Mouse (Mus musculus): Measurements from ENCODE around the gene Zfp992. TPM values are rescaled to one million over a fixed set of nuclear protein-coding genes. Genes with fewer than 3 reads are reported as not detected.
"Not testable (repeated sequence)": the region's sequence is repeated elsewhere in the genome, so short reads cannot be mapped to it uniquely, and the experiment has no call there.

The Zfp992 gene
- polyA plus RNA-seq, 1 experiment from 2014 or later: 3.3 TPM

- not testable (repeated sequence) for H3K27me3 ChIP-seq, H3K36me3 ChIP-seq, H3K4me3 ChIP-seq, H3K9ac ChIP-seq, H3K4me2 ChIP-seq, H3K27ac ChIP-seq, H3K4me1 ChIP-seq
- ATAC-seq (ENCODE audit: insufficient number of reproducible peaks, low FRiP score, low TSS enrichment, low read depth): peak; percentile 66; the same call in 1 of the 2 replicates
- H3K9me3 ChIP-seq: peaks cover 43% of the 10 kb centered on the region
- 77% methylated on average over 9 of the region's 9 CpGs for WGBS
Measured at GRCm38 (mm10) chr4:146497695-146498275, 49.0 kb downstream of the Zfp992 start.

GRCm38 (mm10) chr4:146501727-146502126 lies 52.9 kb downstream of the Zfp992 start, which contains the start of gene Zfp981:
Gene Zfp981 (plus strand): TSS chr4:146502027.
- not testable (repeated sequence) for H3K27me3 ChIP-seq; H3K36me3 ChIP-seq; H3K9ac ChIP-seq; ATAC-seq (ENCODE audit: insufficient number of reproducible peaks, low FRiP score, low TSS enrichment, low read depth); H3K4me2 ChIP-seq; H3K27ac ChIP-seq; H3K4me1 ChIP-seq; H3K4me3 ChIP-seq
- peaks cover 21% of the 10 kb centered on the region for H3K9me3 ChIP-seq
- 86% methylated on average over 4 of the region's 4 CpGs for WGBS

GRCm38 (mm10) chr4:146509029-146509428 lies 60.2 kb downstream of the Zfp992 start:
- not testable (repeated sequence) for H3K27me3 ChIP-seq; H3K9ac ChIP-seq; H3K27ac ChIP-seq; ATAC-seq (ENCODE audit: insufficient number of reproducible peaks, low FRiP score, low TSS enrichment, low read depth); H3K4me2 ChIP-seq; H3K36me3 ChIP-seq; H3K4me1 ChIP-seq; H3K9me3 ChIP-seq; H3K4me3 ChIP-seq
- WGBS: 94% methylated on average over 23 of the region's 24 CpGs

GRCm38 (mm10) chr4:146511871-146512270 lies 63.0 kb downstream of the Zfp992 start:
- not testable (repeated sequence) for H3K4me2 ChIP-seq; H3K4me1 ChIP-seq; H3K4me3 ChIP-seq; H3K27me3 ChIP-seq; H3K36me3 ChIP-seq; H3K27ac ChIP-seq; ATAC-seq (ENCODE audit: insufficient number of reproducible peaks, low FRiP score, low TSS enrichment, low read depth); H3K9ac ChIP-seq
- peaks cover 17% of the 10 kb centered on the region for H3K9me3 ChIP-seq

GRCm38 (mm10) chr4:146516474-146516873 lies 67.7 kb downstream of the Zfp992 start:
- WGBS: 48% methylated on average over 1 of the region's 1 CpGs
- peaks cover 35% of the 10 kb centered on the region for H3K9me3 ChIP-seq
- H3K36me3 ChIP-seq: no peaks in the 10 kb centered on the region
- no peak overlapping the region for H3K27ac ChIP-seq
- H3K9ac ChIP-seq: no peak overlapping the region
- H3K4me3 ChIP-seq: no peak overlapping the region
- no peak for ATAC-seq (ENCODE audit: insufficient number of reproducible peaks, low FRiP score, low TSS enrichment, low read depth)
- H3K4me1 ChIP-seq: no peaks in the 10 kb centered on the region
- no peaks in the 10 kb centered on the region for H3K27me3 ChIP-seq
- H3K4me2 ChIP-seq: no peak overlapping the region

- WGBS: 59% methylated on average over 2 of the region's 2 CpGs
- H3K9me3 ChIP-seq: peaks cover 35% of the 10 kb centered on the region
- not testable (repeated sequence) for H3K27me3 ChIP-seq; H3K9ac ChIP-seq; H3K4me2 ChIP-seq; H3K36me3 ChIP-seq; H3K27ac ChIP-seq; ATAC-seq (ENCODE audit: insufficient number of reproducible peaks, low FRiP score, low TSS enrichment, low read depth); H3K4me1 ChIP-seq; H3K4me3 ChIP-seq
Measured at GRCm38 (mm10) chr4:146517150-146517549, 68.3 kb downstream of the Zfp992 start.

Other genes with a start within 250 kb of the Zfp992 start
- 0.05 and 0.07 TPM in 2 replicates for gene Zfp981, start 53.0 kb downstream of the Zfp992 start, polyA plus RNA-seq (2015; fragmentation: Nextera tagmentation; extraction: Ambion mirVana)
- 2.5 and 4.9 TPM in 2 replicates for gene Zfp993, start 161.9 kb downstream of the Zfp992 start, polyA plus RNA-seq (2015; fragmentation: Nextera tagmentation; extraction: Ambion mirVana)

All from limb, embryonic 15.5 days (tissue).